Mouse (Mus musculus): ENCODE measurements around the gene Padi2. TPM values are rescaled to one million over a fixed set of nuclear protein-coding genes. Genes with fewer than 3 reads are reported as not detected.

Gene Padi2
- polyA plus RNA-seq, 1 experiment from 2014 or later: 0.89 TPM

- no peak overlapping the region for H3K9ac ChIP-seq (replicated peaks)
- no peak overlapping the region for H3K27ac ChIP-seq (replicated peaks)
- H3K4me3 ChIP-seq: no peak overlapping the region
- 60% methylated on average over 5 of the region's 5 CpGs for WGBS
- ATAC-seq (ENCODE audit: low FRiP score, low read depth): no peak
- H3K4me2 ChIP-seq (replicated peaks): 0 out of 2 replicates have a peak overlapping the region, but pooled peaks have one; percentile 0
- peaks cover 26% of the 10 kb centered on the region for H3K4me1 ChIP-seq
- no peaks in the 10 kb centered on the region for H3K27me3 ChIP-seq
- H3K36me3 ChIP-seq: peaks cover 21% of the 10 kb centered on the region
- H3K9me3 ChIP-seq: no peaks in the 10 kb centered on the region
These were observed 56.8 kb downstream of the Padi2 start for GRCm38 (mm10) chr4:140962950-140963349.

GRCm38 (mm10) chr4:140963941-140964597 lies 57.9 kb downstream of the Padi2 start:
- Histone ChIP-seq H3K4me1 (peaks cover 21% of the 10 kb centered on the region), H3K9ac (replicated peaks) (no peak overlapping the region), H3K9me3 (no peaks in the 10 kb centered on the region), H3K27ac (replicated peaks) (0 out of 2 replicates have a peak overlapping the region, but pooled peaks have one; percentile 15), H3K36me3 (peaks cover 28% of the 10 kb centered on the region), H3K4me2 (replicated peaks) (no peak overlapping the region), H3K27me3 (no peaks in the 10 kb centered on the region), H3K4me3 (no peak overlapping the region)
- WGBS: 86% methylated on average over 9 of the region's 9 CpGs
- ATAC-seq (ENCODE audit: low FRiP score, low read depth): no peak

GRCm38 (mm10) chr4:140964620-140965019 lies 58.5 kb downstream of the Padi2 start:
- H3K4me3 ChIP-seq: no peak overlapping the region
- H3K4me1 ChIP-seq: peaks cover 21% of the 10 kb centered on the region
- no peak for ATAC-seq (ENCODE audit: low FRiP score, low read depth)
- H3K4me2 ChIP-seq (replicated peaks): no peak overlapping the region
- 16% methylated on average over 7 of the region's 7 CpGs for WGBS
- H3K36me3 ChIP-seq: peaks cover 34% of the 10 kb centered on the region
- no peaks in the 10 kb centered on the region for H3K27me3 ChIP-seq
- no peaks in the 10 kb centered on the region for H3K9me3 ChIP-seq
- 0 out of 2 replicates have a peak overlapping the region, but pooled peaks have one; percentile 15 for H3K27ac ChIP-seq (replicated peaks)
- no peak overlapping the region for H3K9ac ChIP-seq (replicated peaks)

GRCm38 (mm10) chr4:140967386-140968159 lies 61.4 kb downstream of the Padi2 start:
- Histone ChIP-seq H3K27ac (replicated peaks) (no peak overlapping the region), H3K36me3 (peaks cover 63% of the 10 kb centered on the region), H3K4me2 (replicated peaks) (no peak overlapping the region), H3K9me3 (no peaks in the 10 kb centered on the region), H3K9ac (replicated peaks) (no peak overlapping the region), H3K4me3 (no peak overlapping the region), H3K27me3 (no peaks in the 10 kb centered on the region), H3K4me1 (peaks cover 6% of the 10 kb centered on the region)
- WGBS: 92% methylated on average over 11 of the region's 11 CpGs
- ATAC-seq (ENCODE audit: low FRiP score, low read depth): no peak

- Histone ChIP-seq H3K4me3 (no peak overlapping the region), H3K4me2 (replicated peaks) (no peak overlapping the region), H3K36me3 (peaks cover 95% of the 10 kb centered on the region), H3K9me3 (no peaks in the 10 kb centered on the region), H3K4me1 (no peaks in the 10 kb centered on the region), H3K27me3 (no peaks in the 10 kb centered on the region), H3K9ac (replicated peaks) (no peak overlapping the region), H3K27ac (replicated peaks) (no peak overlapping the region)
- ATAC-seq (ENCODE audit: low FRiP score, low read depth): no peak
- 85% methylated on average over 13 of the region's 13 CpGs for WGBS
These were observed 65.5 kb downstream of the Padi2 start for GRCm38 (mm10) chr4:140971691-140972090.

GRCm38 (mm10) chr4:140974408-140974807 lies 68.3 kb downstream of the Padi2 start:
- Histone ChIP-seq H3K9ac (replicated peaks) (no peak overlapping the region), H3K4me2 (replicated peaks) (no peak overlapping the region), H3K27me3 (no peaks in the 10 kb centered on the region), H3K4me1 (no peaks in the 10 kb centered on the region), H3K9me3 (no peaks in the 10 kb centered on the region), H3K4me3 (no peak overlapping the region), H3K27ac (replicated peaks) (no peak overlapping the region), H3K36me3 (peaks cover 99% of the 10 kb centered on the region)
- no peak for ATAC-seq (ENCODE audit: low FRiP score, low read depth)
- 98% methylated on average over 6 of the region's 6 CpGs for WGBS

- WGBS: 97% methylated on average over 7 of the region's 7 CpGs
- H3K4me2 ChIP-seq (replicated peaks): no peak overlapping the region
- peaks cover 96% of the 10 kb centered on the region for H3K36me3 ChIP-seq
- H3K9me3 ChIP-seq: no peaks in the 10 kb centered on the region
- no peaks in the 10 kb centered on the region for H3K27me3 ChIP-seq
- no peak overlapping the region for H3K9ac ChIP-seq (replicated peaks)
- no peak overlapping the region for H3K4me3 ChIP-seq
- no peak for ATAC-seq (ENCODE audit: low FRiP score, low read depth)
- no peaks in the 10 kb centered on the region for H3K4me1 ChIP-seq
- no peak overlapping the region for H3K27ac ChIP-seq (replicated peaks)
These were observed 69.2 kb downstream of the Padi2 start for GRCm38 (mm10) chr4:140975356-140975755.

GRCm38 (mm10) chr4:140977278-140977677 lies 71.1 kb downstream of the Padi2 start:
- Histone ChIP-seq H3K4me2 (replicated peaks) (no peak overlapping the region), H3K27ac (replicated peaks) (no peak overlapping the region), H3K36me3 (peaks cover 78% of the 10 kb centered on the region), H3K27me3 (no peaks in the 10 kb centered on the region), H3K9me3 (no peaks in the 10 kb centered on the region), H3K9ac (replicated peaks) (0 out of 2 replicates have a peak overlapping the region, but pooled peaks have one; percentile 1), H3K4me1 (no peaks in the 10 kb centered on the region), H3K4me3 (no peak overlapping the region)
- no peak for ATAC-seq (ENCODE audit: low FRiP score, low read depth)
- WGBS: 93% methylated on average over 10 of the region's 10 CpGs

GRCm38 (mm10) chr4:140977886-140978692 lies 71.9 kb downstream of the Padi2 start:
- ATAC-seq (ENCODE audit: low FRiP score, low read depth): no peak
- no peak overlapping the region for H3K4me2 ChIP-seq (replicated peaks)
- no peak overlapping the region for H3K27ac ChIP-seq (replicated peaks)
- H3K9ac ChIP-seq (replicated peaks): no peak overlapping the region
- H3K4me3 ChIP-seq: no peak overlapping the region
- WGBS: 96% methylated on average over 14 of the region's 14 CpGs
- no peaks in the 10 kb centered on the region for H3K9me3 ChIP-seq
- no peaks in the 10 kb centered on the region for H3K27me3 ChIP-seq
- peaks cover 1% of the 10 kb centered on the region; the same call in 1 of the 2 replicates for H3K4me1 ChIP-seq
- H3K36me3 ChIP-seq: peaks cover 69% of the 10 kb centered on the region

GRCm38 (mm10) chr4:140981605-140982004 lies 75.5 kb downstream of the Padi2 start:
- WGBS: 92% methylated on average over 2 of the region's 2 CpGs
- H3K9ac ChIP-seq (replicated peaks): no peak overlapping the region
- H3K27ac ChIP-seq (replicated peaks): no peak overlapping the region
- peaks cover 34% of the 10 kb centered on the region for H3K36me3 ChIP-seq
- peaks cover 10% of the 10 kb centered on the region for H3K4me1 ChIP-seq
- no peak overlapping the region for H3K4me2 ChIP-seq (replicated peaks)
- H3K4me3 ChIP-seq: no peak overlapping the region
- ATAC-seq (ENCODE audit: low FRiP score, low read depth): no peak
- no peaks in the 10 kb centered on the region for H3K9me3 ChIP-seq
- H3K27me3 ChIP-seq: 0 out of 2 replicates have a peak, but pooled peaks cover 8% of the 10 kb centered on the region

GRCm38 (mm10) chr4:140982808-140983207 lies 76.7 kb downstream of the Padi2 start:
- ATAC-seq (ENCODE audit: low FRiP score, low read depth): no peak
- Histone ChIP-seq H3K4me2 (replicated peaks) (no peak overlapping the region), H3K36me3 (peaks cover 22% of the 10 kb centered on the region), H3K4me3 (no peak overlapping the region), H3K9ac (replicated peaks) (no peak overlapping the region), H3K27ac (replicated peaks) (no peak overlapping the region), H3K4me1 (peaks cover 15% of the 10 kb centered on the region), H3K27me3 (0 out of 2 replicates have a peak, but pooled peaks cover 8% of the 10 kb centered on the region), H3K9me3 (no peaks in the 10 kb centered on the region)
- WGBS: 68% methylated on average over 4 of the region's 4 CpGs
